8 mouse cellular contexts compared by ENCODE assay signal in the genomic region with DNA sequence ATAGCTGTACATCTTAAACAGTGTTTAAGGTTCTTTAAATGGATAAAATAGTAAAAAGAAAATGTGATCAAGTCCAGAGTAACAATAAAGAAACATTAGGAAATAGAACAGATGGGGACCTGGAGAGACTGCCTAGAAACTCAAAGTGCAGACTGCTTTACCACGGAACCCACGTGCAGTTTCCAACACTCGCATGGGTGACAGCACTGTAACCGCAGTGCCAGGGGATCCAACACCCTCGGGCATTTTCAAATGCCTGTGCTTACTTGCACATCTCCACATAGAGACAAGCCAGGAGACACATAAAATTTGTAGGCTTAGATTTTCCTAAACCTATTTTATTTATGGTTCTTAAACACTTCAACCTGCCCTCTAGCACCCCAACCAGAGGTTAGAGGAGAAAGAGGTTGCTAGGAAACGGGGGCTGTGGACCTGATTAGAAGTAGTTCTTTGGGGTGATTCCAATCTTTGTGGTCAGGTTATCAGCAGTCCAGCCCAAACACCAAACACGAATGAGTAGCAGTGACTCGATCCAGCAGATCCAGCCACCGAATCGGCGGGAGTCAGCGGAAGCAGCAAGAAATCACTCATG. TPM values are rescaled to one million over a fixed set of nuclear protein-coding genes. Genes with fewer than 3 reads are reported as not detected.
DNase-seq lines count a peak whose midpoint lies in the region; ATAC-seq and TF ChIP-seq lines count a peak whose summit lies in the region.

No protein-coding gene starts in this region.

- peak overlapping the region; percentile 31; the same call in 1 of the 2 replicates for H3K27ac ChIP-seq in lung, embryonic 14.5 days (ENCODE audit: low read depth)
- 0 out of 2 replicates have a peak overlapping the region, but pooled peaks have one; percentile 13 for H3K27ac ChIP-seq in embryonic facial prominence, embryonic 13.5 days
- no peak overlapping the region for H3K27ac ChIP-seq in limb, embryonic 11.5 days (replicated peaks; ENCODE audit: low read depth, low read length)
- H3K27ac ChIP-seq in stomach, embryonic 14.5 days (ENCODE audit: low read length) = no peak overlapping the region

- H3K4me2 ChIP-seq in lung, embryonic 14.5 days = peak overlapping the region; percentile 61
- peak overlapping the region; percentile 55 for H3K4me2 ChIP-seq in embryonic facial prominence, embryonic 13.5 days
- H3K4me2 ChIP-seq in limb, embryonic 11.5 days (ENCODE audit: low read depth, severe bottlenecking) = peak overlapping the region; percentile 45; the same call in 1 of the 2 replicates
- peak overlapping the region; percentile 38 for H3K4me2 ChIP-seq in stomach, embryonic 14.5 days (replicated peaks; ENCODE audit: low read depth, low read length)

- peak overlapping the region; percentile 31 for H3K4me3 ChIP-seq in lung, embryonic 14.5 days (ENCODE audit: low read depth, low read length)
- H3K4me3 ChIP-seq in embryonic facial prominence, embryonic 13.5 days = peak overlapping the region; percentile 35
- H3K4me3 ChIP-seq in limb, embryonic 11.5 days (ENCODE audit: low read depth, low read length) = 0 out of 2 replicates have a peak overlapping the region, but pooled peaks have one; percentile 17
- peak overlapping the region; percentile 6 for H3K4me3 ChIP-seq in stomach, embryonic 14.5 days (ENCODE audit: low read depth, low read length)

- peak overlapping the region; percentile 48; the same call in 1 of the 2 replicates for H3K9ac ChIP-seq in lung, embryonic 14.5 days
- H3K9ac ChIP-seq in embryonic facial prominence, embryonic 13.5 days = peak overlapping the region; percentile 64
- H3K9ac ChIP-seq in limb, embryonic 11.5 days (ENCODE audit: low read length) = peak overlapping the region; percentile 38; the same call in 1 of the 2 replicates
- H3K9ac ChIP-seq in stomach, embryonic 14.5 days (replicated peaks; ENCODE audit: low read depth, low read length) = no peak overlapping the region

- H3K36me3 ChIP-seq in lung, embryonic 14.5 days (ENCODE audit: insufficient read depth) = no peaks in the 10 kb centered on the region
- H3K36me3 ChIP-seq in embryonic facial prominence, embryonic 13.5 days = no peaks in the 10 kb centered on the region
- no peaks in the 10 kb centered on the region for H3K36me3 ChIP-seq in limb, embryonic 11.5 days (ENCODE audit: control insufficient read depth, insufficient read depth, low read length)
- no peaks in the 10 kb centered on the region for H3K36me3 ChIP-seq in stomach, embryonic 14.5 days (ENCODE audit: control insufficient read depth, insufficient read depth, low read length)

- H3K27me3 ChIP-seq in lung, embryonic 14.5 days (ENCODE audit: insufficient read depth, low read length) = no peaks in the 10 kb centered on the region
- no peaks in the 10 kb centered on the region for H3K27me3 ChIP-seq in embryonic facial prominence, embryonic 13.5 days
- no peaks in the 10 kb centered on the region for H3K27me3 ChIP-seq in limb, embryonic 11.5 days (ENCODE audit: control insufficient read depth, insufficient read depth, low read length)
- no peaks in the 10 kb centered on the region for H3K27me3 ChIP-seq in stomach, embryonic 14.5 days (ENCODE audit: control insufficient read depth, insufficient read depth, low read length)

- no peaks in the 10 kb centered on the region for H3K9me3 ChIP-seq in lung, embryonic 14.5 days (ENCODE audit: low read depth, low read length)
- no peaks in the 10 kb centered on the region for H3K9me3 ChIP-seq in embryonic facial prominence, embryonic 13.5 days
- no peaks in the 10 kb centered on the region for H3K9me3 ChIP-seq in limb, embryonic 11.5 days (ENCODE audit: control insufficient read depth, low read length)
- H3K9me3 ChIP-seq in stomach, embryonic 14.5 days (ENCODE audit: control insufficient read depth, low read depth, low read length) = no peaks in the 10 kb centered on the region

- no peak for DNase-seq in lung, embryonic 14.5 days
- no peak for DNase-seq in lung, postnatal 14 days
- DNase-seq in limb, embryonic 11.5 days (ENCODE audit: low spot score) = no peak
- no peak for DNase-seq in adipocyte (ENCODE audit: low spot score)
- no peak for DNase-seq in spleen, adult 18-20 months
- DNase-seq in gastrocnemius, adult 8-10 months (ENCODE audit: low spot score in 2 of 2) = no peak

- H3K4me1 ChIP-seq in lung, embryonic 14.5 days (ENCODE audit: insufficient read depth) = no peaks in the 10 kb centered on the region
- no peaks in the 10 kb centered on the region for H3K4me1 ChIP-seq in embryonic facial prominence, embryonic 13.5 days
- H3K4me1 ChIP-seq in limb, embryonic 11.5 days (ENCODE audit: control insufficient read depth, insufficient read depth, low read length) = no peaks in the 10 kb centered on the region
- no peaks in the 10 kb centered on the region for H3K4me1 ChIP-seq in stomach, embryonic 14.5 days (ENCODE audit: control insufficient read depth, insufficient read depth, low read length)

- 34% methylated on average over 12 of the region's 12 CpGs for WGBS in lung, embryonic 14.5 days
- 45% methylated on average over 12 of the region's 12 CpGs for WGBS in embryonic facial prominence, embryonic 13.5 days
- WGBS in limb, embryonic 11.5 days = 58% methylated on average over 12 of the region's 12 CpGs
- WGBS in stomach, embryonic 14.5 days = 41% methylated on average over 12 of the region's 12 CpGs

- no peak for ATAC-seq in lung, embryonic 14.5 days (ENCODE audit: insufficient read depth)
- ATAC-seq in embryonic facial prominence, embryonic 13.5 days (ENCODE audit: insufficient number of reproducible peaks, insufficient read depth, low FRiP score, low TSS enrichment, low read depth) = no peak
- ATAC-seq in limb, embryonic 11.5 days (ENCODE audit: insufficient number of reproducible peaks, low FRiP score, low TSS enrichment, low read depth) = no peak
- ATAC-seq in stomach, embryonic 14.5 days (ENCODE audit: insufficient number of reproducible peaks, insufficient read depth, low FRiP score, low read depth) = no peak

- no peak for TF ChIP-seq CTCF in lung, embryonic 14.5 days (IDR thresholded peaks at IDR 0.05; ENCODE audit: low read depth)

RNA-seq across cellular contexts. Expression of a gene that starts 29.2 kb away (rescaled TPM):
- polyA plus RNA-seq in lung, embryonic 14.5 days (2014; fragmentation: Nextera tagmentation; extraction: Ambion mirVana) = 13.2 and 14.4 TPM in 2 replicates
- polyA plus RNA-seq in embryonic facial prominence, embryonic 13.5 days (2015; fragmentation: Nextera tagmentation; extraction: Ambion mirVana) = 14.8 and 14.9 TPM in 2 replicates
- 19.2 and 20.1 TPM in 2 replicates for polyA plus RNA-seq in limb, embryonic 11.5 days (2014; fragmentation: Nextera tagmentation; extraction: Ambion mirVana)
- 13.4 and 15.3 TPM in 2 replicates for polyA plus RNA-seq in stomach, embryonic 14.5 days (2014; fragmentation: Nextera tagmentation; extraction: Ambion mirVana)
- 10 to 100 TPM; 58.2 to 74.5 (median 66.1) TPM for total RNA-seq in gastrocnemius, adult 8-10 months (2022)

RNA-seq across cellular contexts. Expression of a gene that starts 39.0 kb away (rescaled TPM):
- 47.3 and 50.9 TPM in 2 replicates for polyA plus RNA-seq in lung, embryonic 14.5 days (2014; fragmentation: Nextera tagmentation; extraction: Ambion mirVana)
- polyA plus RNA-seq in embryonic facial prominence, embryonic 13.5 days (2015; fragmentation: Nextera tagmentation; extraction: Ambion mirVana) = 140 and 167 TPM in 2 replicates
- polyA plus RNA-seq in limb, embryonic 11.5 days (2014; fragmentation: Nextera tagmentation; extraction: Ambion mirVana) = 55.7 and 56.1 TPM in 2 replicates
- 41.8 and 48.2 TPM in 2 replicates for polyA plus RNA-seq in stomach, embryonic 14.5 days (2014; fragmentation: Nextera tagmentation; extraction: Ambion mirVana)
- total RNA-seq in gastrocnemius, adult 8-10 months (2022) = 10 to 100 TPM; 16.8 to 25.3 (median 18.6) TPM

RNA-seq across cellular contexts. Expression of a gene that starts 59.2 kb away (rescaled TPM):
- 9.8 and 12.9 TPM in 2 replicates for polyA plus RNA-seq in lung, embryonic 14.5 days (2014; fragmentation: Nextera tagmentation; extraction: Ambion mirVana)
- polyA plus RNA-seq in embryonic facial prominence, embryonic 13.5 days (2015; fragmentation: Nextera tagmentation; extraction: Ambion mirVana) = 3.6 TPM in 2 replicates
- polyA plus RNA-seq in limb, embryonic 11.5 days (2014; fragmentation: Nextera tagmentation; extraction: Ambion mirVana) = 12.8 and 16.2 TPM in 2 replicates
- polyA plus RNA-seq in stomach, embryonic 14.5 days (2014; fragmentation: Nextera tagmentation; extraction: Ambion mirVana) = 4.1 and 4.4 TPM in 2 replicates
- 1 to 10 TPM; 5.6 to 5.9 (median 5.8) TPM for total RNA-seq in gastrocnemius, adult 8-10 months (2022)

Comparison
In these comparisons a context has a peak if more than half of its experiments do, and no peak if none do; other contexts are left out.
1. H3K27ac ChIP-seq: peak in lung, embryonic 14.5 days (single experiment) and embryonic facial prominence, embryonic 13.5 days (single experiment); none in limb, embryonic 11.5 days (single experiment) and stomach, embryonic 14.5 days (single experiment).
2. Peak in every context shown above with its lines, with median percentiles within 50 percentile points of each other: H3K4me2 ChIP-seq and H3K4me3 ChIP-seq.